Mouse (Mus musculus) limb, embryonic 11.5 days (tissue): ENCODE results near the gene AW011738. TPM values are rescaled to one million over a fixed set of nuclear protein-coding genes. Genes with fewer than 3 reads are reported as not detected.

Source experiments
- ATAC-seq: fragments of 200-750 bp; cut with Nextera tagmentation; 2 replicates; pipeline ENCODE4 v1.8.0; 2017; ENCODE audit warnings: low read depth; ENCODE audit not compliant: insufficient number of reproducible peaks, low FRiP score, low TSS enrichment
- DNase-seq: peaks from one replicate; pipeline ENCODE4 v3.0.0-alpha.2; 2015; ENCODE audit warnings: low spot score
- H3K27ac ChIP-seq: fragments of 300-500 bp; sonication (generic); replicated peaks from 2 replicates; pipeline ENCODE4 v1.5.1; 2014; ENCODE audit warnings: low read depth, mild to moderate bottlenecking, low read length
- H3K27me3 ChIP-seq: fragments of 300-500 bp; sonication (generic); 2 replicates; pipeline ENCODE4 v1.6.1; 2014; ENCODE audit warnings: mild to moderate bottlenecking, low read length, mixed read lengths; ENCODE audit not compliant: control insufficient read depth, insufficient read depth
- H3K36me3 ChIP-seq: fragments of 300-500 bp; sonication (generic); 2 replicates; pipeline ENCODE4 v1.6.1; 2014; ENCODE audit warnings: mild to moderate bottlenecking, low read length, moderate library complexity, mixed read lengths; ENCODE audit not compliant: control insufficient read depth, insufficient read depth
- H3K4me1 ChIP-seq: fragments of 300-500 bp; sonication (generic); 2 replicates; pipeline ENCODE4 v1.6.1; 2014; ENCODE audit warnings: low read length, mixed read lengths; ENCODE audit not compliant: control insufficient read depth, insufficient read depth
- H3K4me2 ChIP-seq: fragments of 300-500 bp; sonication (generic); 2 replicates; pipeline ENCODE4 v1.6.1; 2014; ENCODE audit warnings: low read depth, mild to moderate bottlenecking, moderate library complexity; ENCODE audit not compliant: severe bottlenecking
- H3K4me3 ChIP-seq: fragments of 300-500 bp; sonication (generic); 2 replicates; pipeline ENCODE4 v1.5.1; 2014; ENCODE audit warnings: low read depth, low read length
- H3K9ac ChIP-seq: fragments of 300-500 bp; sonication (generic); 2 replicates; pipeline ENCODE4 v1.6.1; 2014; ENCODE audit warnings: mild to moderate bottlenecking, low read length
- H3K9me3 ChIP-seq: fragments of 300-500 bp; sonication (generic); 2 replicates; pipeline ENCODE4 v1.6.1; 2016; ENCODE audit warnings: low read length; ENCODE audit not compliant: control insufficient read depth
- WGBS: fragments of 180-500 bp; shearing (Covaris S2); extraction: QIAGEN DNeasy Blood & Tissue Kit; methylation state at CpG from one replicate; pipeline ENCODE4 v1.1.7; 2014; 5-methylcytosine and 5-hydroxymethylcytosine counted together
- polyA plus RNA-seq: library from polyadenylated mRNA; unstranded; fragments of >200 nt; fragmentation: Nextera tagmentation; extraction: Ambion mirVana; gene quantifications from 2 replicates; pipeline ENCODE4 v1.2.1, GENCODE M21; 2014

AW011738 gene
- polyA plus RNA-seq, 1 experiment from 2014 or later = 0.28 TPM

- H3K27ac ChIP-seq = no peak overlapping the region
- H3K4me2 ChIP-seq = no peak overlapping the region
- H3K36me3 ChIP-seq = peaks cover 10% of the 10 kb centered on the region
- no peak overlapping the region for H3K4me3 ChIP-seq
- DNase-seq (no peak), ATAC-seq (no peak)
- no peaks in the 10 kb centered on the region for H3K27me3 ChIP-seq
- H3K9me3 ChIP-seq = no peaks in the 10 kb centered on the region
- no peak overlapping the region for H3K9ac ChIP-seq
- WGBS = 72% methylated on average over 5 of the region's 5 CpGs
- H3K4me1 ChIP-seq = peaks cover 38% of the 10 kb centered on the region
These were observed 9.2 kb upstream of the AW011738 start for GRCm38 (mm10) chr4:156193906-156194305.

- Histone ChIP-seq H3K4me1 (peaks cover 33% of the 10 kb centered on the region), H3K36me3 (peaks cover 9% of the 10 kb centered on the region), H3K27ac (no peak overlapping the region), H3K27me3 (no peaks in the 10 kb centered on the region), H3K9me3 (no peaks in the 10 kb centered on the region), H3K4me3 (no peak overlapping the region), H3K9ac (no peak overlapping the region), H3K4me2 (no peak overlapping the region; the same call in 1 of the 2 replicates)
- DNase-seq = no peak
- no peak for ATAC-seq
- 22% methylated on average over 6 of the region's 6 CpGs for WGBS
These were observed 8.8 kb upstream of the AW011738 start for GRCm38 (mm10) chr4:156194346-156194745.

GRCm38 (mm10) chr4:156195927-156196870 is 6.9 kb upstream of the AW011738 start:
- Histone ChIP-seq H3K27me3 (no peaks in the 10 kb centered on the region), H3K9me3 (no peaks in the 10 kb centered on the region), H3K9ac (peak overlapping the region; percentile 67), H3K4me3 (peak overlapping the region; percentile 82), H3K27ac (no peak overlapping the region), H3K4me1 (peaks cover 28% of the 10 kb centered on the region), H3K4me2 (peak overlapping the region; percentile 87), H3K36me3 (peaks cover 8% of the 10 kb centered on the region; the same call in 1 of the 2 replicates)
- WGBS = 3% methylated on average over 35 of the region's 35 CpGs
- ATAC-seq (no peak), DNase-seq (peak; percentile 64)

- Histone ChIP-seq H3K27me3 (no peaks in the 10 kb centered on the region), H3K4me2 (peak within 1 kb of the TSS; percentile 87), H3K4me1 (peaks cover 26% of the 10 kb centered on the region), H3K9me3 (no peaks in the 10 kb centered on the region), H3K9ac (peak within 1 kb of the TSS; percentile 70), H3K4me3 (peak within 1 kb of the TSS; percentile 82), H3K36me3 (peaks cover 5% of the 10 kb centered on the region; the same call in 1 of the 2 replicates), H3K27ac (peak within 1 kb of the TSS; percentile 97)
- WGBS = 2% methylated on average over 18 of the region's 88 CpGs
- DNase-seq (peak; percentile 76), ATAC-seq (peak; percentile 85)
These were observed 5.8 kb upstream of the AW011738 start, which contains the start of gene Agrn for GRCm38 (mm10) chr4:156197131-156197828. Gene Agrn (minus strand): TSS chr4:156197488.

- Histone ChIP-seq H3K9me3 (no peaks in the 10 kb centered on the region), H3K27ac (peak overlapping the region; percentile 97), H3K9ac (peak overlapping the region; percentile 70), H3K27me3 (no peaks in the 10 kb centered on the region), H3K4me2 (peak overlapping the region; percentile 53), H3K4me1 (peaks cover 22% of the 10 kb centered on the region), H3K36me3 (peaks cover 4% of the 10 kb centered on the region; the same call in 1 of the 2 replicates), H3K4me3 (peak overlapping the region; percentile 41)
- peak; percentile 92 for ATAC-seq
- peak; percentile 95 for DNase-seq
- under 1% methylated on average over 25 of the region's 26 CpGs for WGBS
These were observed 5.3 kb upstream of the AW011738 start for GRCm38 (mm10) chr4:156197829-156198205.

GRCm38 (mm10) chr4:156200623-156201475 is 2.3 kb upstream of the AW011738 start, which contains the start of gene Isg15:
Gene Isg15 (minus strand): TSS chr4:156200818.
- no peak within 1 kb of the TSS for H3K9ac ChIP-seq
- peaks cover 15% of the 10 kb centered on the region for H3K27me3 ChIP-seq
- H3K9me3 ChIP-seq = no peaks in the 10 kb centered on the region
- H3K27ac ChIP-seq = no peak within 1 kb of the TSS
- ATAC-seq (no peak), DNase-seq (no peak)
- no peak within 1 kb of the TSS for H3K4me3 ChIP-seq
- H3K4me2 ChIP-seq = no peak within 1 kb of the TSS
- peaks cover 10% of the 10 kb centered on the region for H3K4me1 ChIP-seq
- WGBS = 56% methylated on average over 10 of the region's 10 CpGs
- no peaks in the 10 kb centered on the region for H3K36me3 ChIP-seq

GRCm38 (mm10) chr4:156202462-156202893 is 626 bp upstream of the AW011738 start:
- 39% methylated on average over 12 of the region's 12 CpGs for WGBS
- Histone ChIP-seq H3K4me3 (peak overlapping the region; percentile 53), H3K9ac (no peak overlapping the region), H3K36me3 (no peaks in the 10 kb centered on the region), H3K27me3 (peaks cover 18% of the 10 kb centered on the region), H3K4me1 (0 out of 2 replicates have a peak, but pooled peaks cover 7% of the 10 kb centered on the region), H3K27ac (no peak overlapping the region), H3K4me2 (peak overlapping the region; percentile 97), H3K9me3 (no peaks in the 10 kb centered on the region)
- DNase-seq (no peak), ATAC-seq (no peak)
